Comparison of ENCODE assay signal across 24 mouse cellular contexts in the genomic region with DNA sequence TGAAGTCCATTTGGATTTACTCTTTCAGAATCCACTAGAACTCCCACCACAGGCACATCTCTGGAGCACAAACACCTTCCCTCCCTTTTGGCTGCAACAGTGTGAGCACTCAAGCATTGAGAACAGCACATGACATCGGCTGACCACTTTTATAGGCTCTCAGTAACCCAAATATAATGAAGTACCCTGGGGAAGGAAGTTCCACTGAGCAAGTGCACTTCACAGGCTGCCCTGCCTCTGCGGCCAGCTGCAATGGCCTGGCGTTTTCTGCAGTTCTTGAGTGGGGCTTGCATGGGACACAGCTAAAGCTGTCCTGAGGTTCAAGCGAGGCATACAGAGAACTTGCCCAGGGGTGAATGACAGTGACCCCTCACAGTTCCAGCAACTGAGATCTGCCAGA.
A peak's percentile ranks its signal among the peaks of the same experiment; 100 is the strongest.
DNase-seq lines count a peak whose midpoint lies in the region; ATAC-seq and TF ChIP-seq lines count a peak whose summit lies in the region.
"Had no signal": no experiment of that assay in that cellular context is flagged by ENCODE, and none has a peak within 500 bp of the region (broad histone marks: within the 10 kb centered on the region; RNA-seq: fewer than 3 reads in every experiment).

No protein-coding gene starts in this region.

- peak; percentile 56; the same call in 1 of the 2 replicates for ATAC-seq in kidney, embryonic 14.5 days (ENCODE audit: low FRiP score, low TSS enrichment)
- ATAC-seq in kidney, postnatal 0 days (replicated peaks; ENCODE audit: low FRiP score, low read depth) = no peak
- ATAC-seq in lung, postnatal 0 days = peak; percentile 66
- ATAC-seq: hindbrain, embryonic 16.5 days; intestine, embryonic 15.5 days; midbrain, embryonic 13.5 days had no signal

- no peak for TF ChIP-seq CTCF in kidney, postnatal 0 days (IDR thresholded peaks at IDR 0.05; ENCODE audit: low read depth)
- no peak for TF ChIP-seq CTCF in lung, postnatal 0 days (IDR thresholded peaks at IDR 0.05)

- H3K4me2 ChIP-seq in kidney, embryonic 14.5 days (replicated peaks; ENCODE audit: low read depth, low read length) = no peak overlapping the region
- H3K4me2 ChIP-seq in kidney, postnatal 0 days (ENCODE audit: low read length) = no peak overlapping the region
- H3K4me2 ChIP-seq in lung, postnatal 0 days (replicated peaks; ENCODE audit: low read depth, low read length) = no peak overlapping the region
- H3K4me2 ChIP-seq: embryonic facial prominence, embryonic 13.5 days; forebrain, embryonic 12.5 days; intestine, embryonic 15.5 days; midbrain, embryonic 13.5 days; neural tube, embryonic 12.5 days had no signal

- DNase-seq in kidney, adult 18-20 months = no peak
- DNase-seq in kidney, postnatal 0 days (ENCODE audit: low spot score) = peak; percentile 13
- peak; percentile 45 for DNase-seq in lung, postnatal 0 days (ENCODE audit: low spot score)
- peak; percentile 35 for DNase-seq in retina, postnatal 1 day
- DNase-seq in heart, adult 8-10 months (ENCODE audit: low spot score) = no peak
- DNase-seq in cerebellum, adult 11-12 months = no peak
- DNase-seq: adrenal gland, adult 2 months; cerebellum, adult 2 months; cerebellum, postnatal 25 days; gastrocnemius, postnatal 36 days; liver; right cerebral cortex, adult 18-20 months; right cerebral cortex, postnatal 4 days; thymus, postnatal 14 days had no signal

- no peaks in the 10 kb centered on the region for H3K9me3 ChIP-seq in kidney, embryonic 14.5 days (ENCODE audit: control insufficient read depth, low read length)
- no peaks in the 10 kb centered on the region for H3K9me3 ChIP-seq in kidney, postnatal 0 days (replicated peaks; ENCODE audit: low read length)
- H3K9me3 ChIP-seq in lung, postnatal 0 days (ENCODE audit: low read length) = no peaks in the 10 kb centered on the region
- H3K9me3 ChIP-seq: embryonic facial prominence, embryonic 13.5 days; forebrain, embryonic 12.5 days; hindbrain, embryonic 10.5 days; intestine, embryonic 15.5 days; limb, embryonic 10.5 days; midbrain, embryonic 13.5 days; neural tube, embryonic 12.5 days had no signal

- no peaks in the 10 kb centered on the region for H3K36me3 ChIP-seq in kidney, embryonic 14.5 days (ENCODE audit: control insufficient read depth, insufficient read depth, low read length)
- no peaks in the 10 kb centered on the region for H3K36me3 ChIP-seq in kidney, postnatal 0 days (ENCODE audit: insufficient read depth, low read length)
- no peaks in the 10 kb centered on the region for H3K36me3 ChIP-seq in lung, postnatal 0 days (ENCODE audit: insufficient read depth, low read length)
- H3K36me3 ChIP-seq: embryonic facial prominence, embryonic 13.5 days; forebrain, embryonic 12.5 days; hindbrain, embryonic 10.5 days; intestine, embryonic 15.5 days; limb, embryonic 10.5 days; midbrain, embryonic 13.5 days; neural tube, embryonic 12.5 days had no signal

- no peak overlapping the region for H3K27ac ChIP-seq in kidney, embryonic 14.5 days (ENCODE audit: low read depth, low read length)
- no peak overlapping the region for H3K27ac ChIP-seq in kidney, postnatal 0 days
- H3K27ac ChIP-seq in lung, postnatal 0 days (ENCODE audit: low read length) = no peak overlapping the region
- H3K27ac ChIP-seq: embryonic facial prominence, embryonic 13.5 days; forebrain, embryonic 12.5 days; hindbrain, embryonic 10.5 days; intestine, embryonic 15.5 days; limb, embryonic 10.5 days; midbrain, embryonic 13.5 days; neural tube, embryonic 12.5 days had no signal

- WGBS in kidney, embryonic 14.5 days = 44% methylated on average over 4 of the region's 4 CpGs
- WGBS in kidney, postnatal 0 days = 25% methylated on average over 4 of the region's 4 CpGs
- 49% methylated on average over 4 of the region's 4 CpGs for WGBS in lung, postnatal 0 days

- TF ChIP-seq EP300 in lung, postnatal 0 days (IDR thresholded peaks at IDR 0.05) = 0 out of 2 replicates have a peak, but pooled peaks have one; percentile 22

- H3K4me1 ChIP-seq in kidney, embryonic 14.5 days (ENCODE audit: control insufficient read depth, insufficient read depth, low read length) = no peaks in the 10 kb centered on the region; the same call in 1 of the 2 replicates
- H3K4me1 ChIP-seq in kidney, postnatal 0 days (replicated peaks; ENCODE audit: insufficient read depth, low read length) = no peaks in the 10 kb centered on the region
- no peaks in the 10 kb centered on the region for H3K4me1 ChIP-seq in lung, postnatal 0 days (ENCODE audit: insufficient read depth, low read depth, low read length)
- H3K4me1 ChIP-seq: embryonic facial prominence, embryonic 13.5 days; forebrain, embryonic 12.5 days; intestine, embryonic 15.5 days; neural tube, embryonic 12.5 days had no signal

- H3K9ac ChIP-seq in kidney, embryonic 14.5 days (ENCODE audit: low read depth, low read length) = no peak overlapping the region
- no peak overlapping the region for H3K9ac ChIP-seq in kidney, postnatal 0 days (ENCODE audit: low read depth, low read length)
- H3K9ac ChIP-seq in lung, postnatal 0 days (replicated peaks; ENCODE audit: low read depth) = no peak overlapping the region
- H3K9ac ChIP-seq: embryonic facial prominence, embryonic 13.5 days; forebrain, embryonic 12.5 days; intestine, embryonic 15.5 days; midbrain, embryonic 13.5 days; neural tube, embryonic 12.5 days had no signal

- H3K4me3 ChIP-seq in kidney, embryonic 14.5 days (ENCODE audit: low read length) = no peak overlapping the region
- H3K4me3 ChIP-seq in kidney, postnatal 0 days (replicated peaks; ENCODE audit: low read depth, low read length) = no peak overlapping the region
- H3K4me3 ChIP-seq in lung, postnatal 0 days (ENCODE audit: low read depth, low read length) = no peak overlapping the region
- H3K4me3 ChIP-seq: embryonic facial prominence, embryonic 13.5 days; erythroblast, embryonic 14.5 days; forebrain, embryonic 12.5 days; hindbrain, embryonic 10.5 days; intestine, embryonic 15.5 days; limb, embryonic 10.5 days; midbrain, embryonic 13.5 days; neural tube, embryonic 12.5 days had no signal

- no peaks in the 10 kb centered on the region for H3K27me3 ChIP-seq in kidney, embryonic 14.5 days (ENCODE audit: control insufficient read depth, insufficient read depth, low read length)
- H3K27me3 ChIP-seq in kidney, postnatal 0 days (ENCODE audit: insufficient read depth, low read length) = no peaks in the 10 kb centered on the region
- H3K27me3 ChIP-seq in lung, postnatal 0 days (replicated peaks; ENCODE audit: insufficient read depth, low read length) = no peaks in the 10 kb centered on the region
- H3K27me3 ChIP-seq: forebrain, embryonic 12.5 days; intestine, embryonic 15.5 days; midbrain, embryonic 13.5 days; neural tube, embryonic 12.5 days had no signal

Comparison
In these comparisons a context has a peak if more than half of its experiments do, and no peak if none do; other contexts are left out.
1. DNase-seq: peak in kidney, postnatal 0 days (single experiment), lung, postnatal 0 days (single experiment) and retina, postnatal 1 day (single experiment); none in kidney, adult 18-20 months (single experiment), heart, adult 8-10 months (single experiment) and cerebellum, adult 11-12 months (single experiment).